Mouse (Mus musculus) hindbrain, embryonic 16.5 days (tissue): ENCODE data around the gene Npy. TPM values are rescaled to one million over a fixed set of nuclear protein-coding genes. Genes with fewer than 3 reads are reported as not detected.

Experiments
- ATAC-seq: fragments of 200-750 bp; cut with Nextera tagmentation; 2 replicates; pipeline ENCODE4 v1.8.0; 2017; ENCODE audit warnings: moderate TSS enrichment, moderate library complexity
- H3K27ac ChIP-seq: fragments of 300-500 bp; sonication (generic); 2 replicates; pipeline ENCODE4 v1.5.1; 2014; ENCODE audit warnings: low read depth, mild to moderate bottlenecking, control low read depth, low read length, moderate library complexity
- H3K27me3 ChIP-seq: fragments of 300-500 bp; sonication (generic); replicated peaks from 2 replicates; pipeline ENCODE4 v1.6.1; 2014; ENCODE audit warnings: low read length; ENCODE audit not compliant: control insufficient read depth, insufficient read depth
- H3K36me3 ChIP-seq: fragments of 300-500 bp; sonication (generic); 2 replicates; pipeline ENCODE4 v1.6.1; 2014; ENCODE audit warnings: mild to moderate bottlenecking, low read length, moderate library complexity, mixed read lengths; ENCODE audit not compliant: control insufficient read depth, insufficient read depth
- H3K4me1 ChIP-seq: fragments of 300-500 bp; sonication (generic); 2 replicates; pipeline ENCODE4 v1.6.1; 2014; ENCODE audit warnings: low read depth, low read length; ENCODE audit not compliant: control insufficient read depth, insufficient read depth
- H3K4me2 ChIP-seq: fragments of 300-500 bp; sonication (generic); 2 replicates; pipeline ENCODE4 v1.6.1; 2014; ENCODE audit warnings: mild to moderate bottlenecking, low read length, control low read depth, moderate library complexity
- H3K4me3 ChIP-seq: fragments of 300-500 bp; sonication (generic); 2 replicates; pipeline ENCODE4 v1.5.1; 2014; ENCODE audit warnings: mild to moderate bottlenecking, low read length, control low read depth, moderate library complexity
- H3K9ac ChIP-seq: fragments of 300-500 bp; sonication (generic); 2 replicates; pipeline ENCODE4 v1.6.1; 2014; ENCODE audit warnings: low read depth, mild to moderate bottlenecking, control low read depth, low read length, moderate library complexity
- H3K9me3 ChIP-seq: fragments of 300-500 bp; sonication (generic); 2 replicates; pipeline ENCODE4 v1.6.1; 2014; ENCODE audit warnings: mild to moderate bottlenecking, low read length, moderate library complexity; ENCODE audit not compliant: control insufficient read depth
- WGBS: fragments of 180-500 bp; shearing (Covaris S2); extraction: QIAGEN DNeasy Blood & Tissue Kit; methylation state at CpG from one replicate; pipeline ENCODE4 v1.1.7; 2014; 5-methylcytosine and 5-hydroxymethylcytosine counted together
- polyA plus RNA-seq: library from polyadenylated mRNA; unstranded; fragments of >200 nt; fragmentation: Nextera tagmentation; extraction: Ambion mirVana; gene quantifications from 2 replicates; pipeline ENCODE4 v1.2.1, GENCODE M21; 2015

The Npy gene
- polyA plus RNA-seq, 1 experiment from 2014 or later = 167 TPM

DNA sequence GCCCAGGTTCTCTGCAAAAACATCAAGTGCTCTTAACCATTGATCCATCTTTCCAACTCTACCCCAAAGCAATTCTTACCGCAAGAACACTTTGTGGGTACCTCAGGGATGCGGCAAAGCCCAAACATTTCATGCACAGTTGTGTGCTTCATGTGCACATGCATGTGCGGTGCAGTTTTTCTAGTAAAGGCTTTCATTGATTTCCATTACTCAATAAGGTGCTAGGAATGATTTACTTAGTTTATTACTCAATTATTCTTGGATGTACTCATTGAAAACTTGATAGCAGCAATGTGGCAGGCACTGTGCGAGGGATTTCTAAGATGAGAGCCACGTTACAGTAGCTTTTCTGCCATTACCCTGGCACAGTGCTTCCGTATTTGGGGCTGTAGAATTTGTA is 48.6 kb downstream of the Npy start:
- ATAC-seq = no peak
- no peak overlapping the region for H3K27ac ChIP-seq
- H3K27me3 ChIP-seq = no peaks in the 10 kb centered on the region
- 91% methylated on average over 6 of the region's 6 CpGs for WGBS
- H3K4me1 ChIP-seq = no peaks in the 10 kb centered on the region; the same call in 1 of the 2 replicates
- H3K36me3 ChIP-seq = no peaks in the 10 kb centered on the region
- no peak overlapping the region for H3K4me2 ChIP-seq
- no peak overlapping the region for H3K4me3 ChIP-seq
- no peaks in the 10 kb centered on the region for H3K9me3 ChIP-seq
- H3K9ac ChIP-seq = no peak overlapping the region

DNA sequence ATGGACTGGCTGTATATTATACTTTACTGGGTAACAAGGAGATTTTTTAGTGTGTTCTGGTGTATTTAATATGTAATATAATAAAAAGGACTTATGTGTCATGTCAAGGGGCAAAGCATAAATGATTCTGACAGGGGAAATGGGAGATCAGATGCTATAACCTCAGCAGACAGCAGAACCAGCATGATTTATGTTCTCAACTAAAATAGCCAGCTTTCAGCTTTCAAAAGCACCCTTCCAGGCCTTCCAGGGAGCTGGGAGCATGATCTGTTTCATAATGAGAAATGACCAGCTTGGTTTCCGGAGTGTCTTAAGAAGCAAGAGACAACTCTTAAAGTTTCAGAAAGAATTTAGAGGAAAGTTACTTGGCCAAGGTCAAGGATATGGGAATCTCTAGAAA is 51.0 kb downstream of the Npy start:
- no peak for ATAC-seq
- H3K9me3 ChIP-seq = no peaks in the 10 kb centered on the region
- H3K36me3 ChIP-seq = no peaks in the 10 kb centered on the region
- WGBS = 73% methylated on average over 1 of the region's 1 CpGs
- H3K4me3 ChIP-seq = no peak overlapping the region
- no peak overlapping the region for H3K9ac ChIP-seq
- H3K4me2 ChIP-seq = no peak overlapping the region
- H3K27me3 ChIP-seq = no peaks in the 10 kb centered on the region
- no peaks in the 10 kb centered on the region; the same call in 1 of the 2 replicates for H3K4me1 ChIP-seq
- no peak overlapping the region for H3K27ac ChIP-seq

DNA sequence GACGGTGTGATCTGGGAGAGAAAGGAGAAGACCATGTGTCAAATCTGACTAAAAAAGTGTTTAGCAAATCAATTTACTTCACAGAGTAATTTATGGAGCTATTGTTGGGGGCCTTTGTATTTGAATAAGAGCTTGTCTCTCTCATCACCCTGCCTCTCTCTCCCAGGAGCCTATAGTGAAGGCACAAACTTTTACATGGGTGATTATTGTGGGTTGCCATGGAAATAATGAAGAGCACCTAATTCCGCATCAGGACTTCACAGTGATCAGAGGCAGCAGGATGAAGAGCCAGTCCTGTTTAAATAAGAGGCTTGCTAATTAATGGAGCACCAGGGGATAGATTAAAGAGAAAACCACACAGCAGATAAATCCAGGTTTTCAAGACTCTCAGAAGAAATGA is 52.6 kb downstream of the Npy start:
- no peak overlapping the region for H3K27ac ChIP-seq
- no peak for ATAC-seq

DNA sequence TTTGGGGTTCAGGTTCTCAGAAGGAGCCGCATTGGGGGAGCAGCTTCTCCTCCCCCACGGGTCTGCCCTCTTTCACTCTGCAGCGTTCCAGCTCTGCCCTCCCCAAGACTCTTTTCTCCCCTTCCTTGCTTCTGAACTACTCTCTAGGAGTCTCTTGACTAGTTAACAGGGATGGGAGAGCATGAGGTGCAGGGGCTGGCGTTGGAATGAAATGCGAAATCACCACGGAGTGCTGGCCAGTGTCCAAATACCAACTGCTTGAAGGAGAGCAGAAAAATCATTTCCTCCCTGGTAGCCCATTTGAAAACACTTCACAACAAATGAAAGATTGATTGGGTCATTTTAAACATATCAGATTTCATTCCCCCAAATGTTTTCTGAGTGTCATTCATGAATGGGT is 53.3 kb downstream of the Npy start:
- Histone ChIP-seq H3K36me3 (no peaks in the 10 kb centered on the region), H3K27ac (no peak overlapping the region), H3K4me1 (no peaks in the 10 kb centered on the region; the same call in 1 of the 2 replicates), H3K9me3 (no peaks in the 10 kb centered on the region), H3K4me2 (no peak overlapping the region), H3K27me3 (no peaks in the 10 kb centered on the region), H3K4me3 (no peak overlapping the region), H3K9ac (no peak overlapping the region)
- 58% methylated on average over 6 of the region's 6 CpGs for WGBS
- no peak for ATAC-seq

More for the DNA sequence above, 52.6 kb downstream of the Npy start:
- Histone ChIP-seq H3K36me3 (no peaks in the 10 kb centered on the region), H3K4me2 (no peak overlapping the region), H3K27me3 (no peaks in the 10 kb centered on the region), H3K9ac (no peak overlapping the region), H3K9me3 (no peaks in the 10 kb centered on the region), H3K4me1 (no peaks in the 10 kb centered on the region; the same call in 1 of the 2 replicates), H3K4me3 (no peak overlapping the region)
- 34% methylated on average over 2 of the region's 2 CpGs for WGBS
